ENCODE assay signal across 18 mouse cellular contexts in the genomic region with DNA sequence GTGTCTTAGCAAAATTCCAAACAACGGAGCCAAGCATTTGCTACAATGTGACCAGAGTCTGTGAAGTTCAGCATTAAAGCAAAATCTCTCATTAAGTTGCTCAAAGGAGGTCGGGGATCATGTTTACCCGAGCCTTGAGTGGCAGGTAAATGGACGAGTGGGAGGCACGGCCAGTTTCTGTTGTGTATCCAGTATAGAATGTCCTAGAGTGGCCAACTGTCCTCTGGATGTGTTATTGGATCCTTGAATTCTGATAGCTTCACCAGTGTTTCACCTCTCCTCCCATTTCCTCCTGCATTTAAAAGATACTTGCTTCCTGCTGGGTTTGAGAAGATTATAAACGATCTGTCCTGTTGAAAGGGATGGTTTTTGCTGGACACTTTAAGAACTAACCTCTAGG. TPM values are rescaled to one million over a fixed set of nuclear protein-coding genes. Genes with fewer than 3 reads are reported as not detected.
DNase-seq lines count a peak whose midpoint lies in the region; ATAC-seq and TF ChIP-seq lines count a peak whose summit lies in the region.
"Had no signal": no experiment of that assay in that cellular context is flagged by ENCODE, and none has a peak within 500 bp of the region (broad histone marks: within the 10 kb centered on the region; RNA-seq: fewer than 3 reads in every experiment).

No protein-coding gene starts in this region.

- ATAC-seq in kidney, embryonic 16.5 days (ENCODE audit: low FRiP score, low TSS enrichment) = peak; percentile 83
- ATAC-seq in liver, embryonic 13.5 days (ENCODE audit: low read depth) = peak; percentile 50; the same call in 1 of the 2 replicates
- ATAC-seq: midbrain, embryonic 16.5 days had no signal

- peaks cover 66% of the 10 kb centered on the region for H3K4me1 ChIP-seq in kidney, embryonic 16.5 days (ENCODE audit: insufficient read depth, low read length)
- 0 out of 2 replicates have a peak, but pooled peaks cover 2% of the 10 kb centered on the region for H3K4me1 ChIP-seq in kidney, adult 2 months (ENCODE audit: control insufficient read depth, insufficient read depth, low read length)
- H3K4me1 ChIP-seq in liver, embryonic 13.5 days (replicated peaks) = peaks cover 24% of the 10 kb centered on the region; the same call in 1 of the 2 replicates

- intact Hi-C loops in gastrocnemius, postnatal 14 days (cut with DNase I; ENCODE audit: low total_unique reads) = no loop called here

- WGBS in kidney, embryonic 16.5 days = 8% methylated on average over 6 of the region's 6 CpGs
- WGBS in kidney, adult 2 months = 30% methylated on average over 6 of the region's 6 CpGs
- 39% methylated on average over 6 of the region's 6 CpGs for WGBS in liver, embryonic 13.5 days (ENCODE audit: insufficient replicate concordance)

- H3K9me3 ChIP-seq in kidney, embryonic 16.5 days (ENCODE audit: low read length) = no peaks in the 10 kb centered on the region
- no peaks in the 10 kb centered on the region for H3K9me3 ChIP-seq in liver, embryonic 13.5 days (replicated peaks)
- H3K9me3 ChIP-seq: forebrain, embryonic 12.5 days; hindbrain, embryonic 12.5 days; limb, embryonic 12.5 days; lung, embryonic 15.5 days had no signal

- no peak overlapping the region for H3K4me3 ChIP-seq in kidney, embryonic 16.5 days (ENCODE audit: low read length)
- H3K4me3 ChIP-seq in kidney, adult 2 months (ENCODE audit: insufficient read depth, low read depth, low read length) = no peak overlapping the region
- H3K4me3 ChIP-seq in liver, embryonic 13.5 days (replicated peaks) = no peak overlapping the region
- H3K4me3 ChIP-seq: forebrain, embryonic 12.5 days; hindbrain, embryonic 12.5 days; limb, embryonic 12.5 days; lung, embryonic 15.5 days had no signal

- H3K9ac ChIP-seq in kidney, embryonic 16.5 days (replicated peaks; ENCODE audit: low read length) = no peak overlapping the region
- no peak overlapping the region for H3K9ac ChIP-seq in liver, embryonic 13.5 days
- H3K9ac ChIP-seq: forebrain, embryonic 12.5 days; hindbrain, embryonic 12.5 days; limb, embryonic 12.5 days; lung, embryonic 15.5 days had no signal

- no peak for TF ChIP-seq POLR2A in kidney, adult 2 months (IDR thresholded peaks at IDR 0.05; ENCODE audit: low read depth, low read length)

- peak; percentile 66 for DNase-seq in gastrocnemius, adult 18-20 months (ENCODE audit: low spot score)
- DNase-seq in gastrocnemius, postnatal 14 days = no peak
- no peak for DNase-seq in kidney, adult 2 months
- DNase-seq in embryo, embryonic 10.5 days (ENCODE audit: low spot score) = peak; percentile 50
- DNase-seq in liver, embryonic 13.5 days = no peak
- DNase-seq in ovary, postnatal 14 days (ENCODE audit: low spot score) = no peak
- DNase-seq in urinary bladder, postnatal 4 days (ENCODE audit: low spot score in 2 of 2) = no peak
- DNase-seq: adrenal gland, adult 2 months; cerebellum, adult 11-12 months; cerebellum, postnatal 36 days; layer of hippocampus, postnatal 36 days had no signal

- TF ChIP-seq CTCF in kidney, adult 2 months (conservative IDR thresholded peaks at IDR 0.05; ENCODE audit: insufficient read depth, insufficient read length, low read depth, low read length) = no peak

- H3K27me3 ChIP-seq in kidney, embryonic 16.5 days (ENCODE audit: insufficient read depth, low read length) = no peaks in the 10 kb centered on the region
- no peaks in the 10 kb centered on the region for H3K27me3 ChIP-seq in kidney, adult 2 months (replicated peaks; ENCODE audit: control insufficient read depth, insufficient read depth, low read length)
- no peaks in the 10 kb centered on the region for H3K27me3 ChIP-seq in liver, embryonic 13.5 days
- H3K27me3 ChIP-seq: CH12.LX; hindbrain, embryonic 12.5 days; limb, embryonic 12.5 days; lung, embryonic 15.5 days had no signal

- H3K4me2 ChIP-seq in kidney, embryonic 16.5 days (replicated peaks; ENCODE audit: low read depth, low read length) = peak overlapping the region; percentile 28; the same call in 1 of the 2 replicates
- H3K4me2 ChIP-seq in liver, embryonic 13.5 days = no peak overlapping the region
- H3K4me2 ChIP-seq: forebrain, embryonic 12.5 days; hindbrain, embryonic 12.5 days; lung, embryonic 15.5 days had no signal

- H3K27ac ChIP-seq in kidney, embryonic 16.5 days (ENCODE audit: low read length) = peak overlapping the region; percentile 87
- no peak overlapping the region for H3K27ac ChIP-seq in kidney, adult 2 months (ENCODE audit: insufficient read depth, low read depth, low read length)
- no peak overlapping the region for H3K27ac ChIP-seq in liver, embryonic 13.5 days
- H3K27ac ChIP-seq: forebrain, embryonic 12.5 days; hindbrain, embryonic 12.5 days; lung, embryonic 15.5 days had no signal

- no peaks in the 10 kb centered on the region for H3K36me3 ChIP-seq in kidney, embryonic 16.5 days (ENCODE audit: insufficient read depth, low read length)
- no peaks in the 10 kb centered on the region for H3K36me3 ChIP-seq in kidney, adult 2 months (ENCODE audit: control insufficient read depth, insufficient read depth, low read length)
- no peaks in the 10 kb centered on the region for H3K36me3 ChIP-seq in liver, embryonic 13.5 days
- H3K36me3 ChIP-seq: forebrain, embryonic 12.5 days; hindbrain, embryonic 12.5 days; lung, embryonic 15.5 days had no signal

RNA-seq across cellular contexts. Expression of a gene that starts 14.4 kb away (rescaled TPM):
- total RNA-seq in gastrocnemius, adult 18-20 months (2021) = 10 to 100 TPM; 20.8 to 26.4 TPM
- total RNA-seq in gastrocnemius, postnatal 14 days (2021) = 10 to 100 TPM; 15.6 to 16.3 TPM
- polyA plus RNA-seq in kidney, embryonic 16.5 days (2015; fragmentation: Nextera tagmentation; extraction: Ambion mirVana) = 35.4 and 42.6 TPM in 2 replicates
- polyA plus RNA-seq in kidney, adult 2 months (2012; rRNA removed) = 5.9 and 6.2 TPM in 2 replicates
- 2.2 and 3.2 TPM in 2 replicates for polyA plus RNA-seq in liver, embryonic 13.5 days (2015; fragmentation: Nextera tagmentation; extraction: Ambion mirVana)

RNA-seq across cellular contexts. Expression of a gene that starts 50.7 kb away (rescaled TPM):
- total RNA-seq in gastrocnemius, adult 18-20 months (2021) = 10 to 100 TPM in 1 of 2 experiments, 1 to 10 TPM in 1; 7.5 to 10.0 TPM
- 10 to 100 TPM; 10.6 to 12.0 TPM for total RNA-seq in gastrocnemius, postnatal 14 days (2021)
- 64.8 and 67.6 TPM in 2 replicates for polyA plus RNA-seq in kidney, embryonic 16.5 days (2015; fragmentation: Nextera tagmentation; extraction: Ambion mirVana)
- 10.9 and 11.0 TPM in 2 replicates for polyA plus RNA-seq in kidney, adult 2 months (2012; rRNA removed)
- 22.6 and 29.8 TPM in 2 replicates for polyA plus RNA-seq in liver, embryonic 13.5 days (2015; fragmentation: Nextera tagmentation; extraction: Ambion mirVana)

Comparison
In these comparisons a context has a peak if more than half of its experiments do, and no peak if none do; other contexts are left out.
1. DNase-seq: peak in gastrocnemius, adult 18-20 months (single experiment) and embryo, embryonic 10.5 days (single experiment); none in gastrocnemius, postnatal 14 days (single experiment), kidney, adult 2 months (single experiment), liver, embryonic 13.5 days (single experiment), ovary, postnatal 14 days (single experiment) and urinary bladder, postnatal 4 days (0 of 2).